Mouse (Mus musculus): ENCODE data around the gene Fut11. TPM values are rescaled to one million over a fixed set of nuclear protein-coding genes. Genes with fewer than 3 reads are reported as not detected.
A peak's percentile ranks its signal among the peaks of the same experiment; 100 is the strongest.

Gene Fut11
- polyA plus RNA-seq, 1 experiment = 1.6 TPM

DNA sequence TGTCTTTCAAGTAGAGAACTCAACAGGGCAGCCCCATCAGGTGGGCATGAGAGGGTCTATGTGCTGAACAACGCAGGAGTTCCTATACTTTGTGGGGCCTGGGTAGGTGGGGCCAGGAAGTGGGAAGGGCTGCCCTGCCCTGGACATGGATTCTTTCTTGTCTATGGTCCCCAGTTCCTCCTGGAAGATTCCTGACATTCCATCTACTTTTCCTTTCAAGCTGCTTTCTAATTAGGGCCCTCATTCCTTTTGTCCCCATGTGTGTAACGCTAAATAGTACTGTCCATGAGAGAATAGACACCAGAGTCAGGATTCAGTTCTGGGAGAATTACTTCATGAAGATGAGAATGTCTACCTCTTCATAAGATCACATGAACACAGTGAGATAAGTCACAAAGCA, 31.2 kb upstream of the Fut11 start:
- Histone ChIP-seq H3K4me3 (ENCODE audit: insufficient read depth, low read depth, low read length) (no peak overlapping the region), H3K4me1 (ENCODE audit: control insufficient read depth, insufficient read depth, insufficient read length, low read length) (no peaks in the 10 kb centered on the region; the same call in 1 of the 2 replicates), H3K27ac (replicated peaks; ENCODE audit: low read depth, low read length) (no peak overlapping the region)

DNA sequence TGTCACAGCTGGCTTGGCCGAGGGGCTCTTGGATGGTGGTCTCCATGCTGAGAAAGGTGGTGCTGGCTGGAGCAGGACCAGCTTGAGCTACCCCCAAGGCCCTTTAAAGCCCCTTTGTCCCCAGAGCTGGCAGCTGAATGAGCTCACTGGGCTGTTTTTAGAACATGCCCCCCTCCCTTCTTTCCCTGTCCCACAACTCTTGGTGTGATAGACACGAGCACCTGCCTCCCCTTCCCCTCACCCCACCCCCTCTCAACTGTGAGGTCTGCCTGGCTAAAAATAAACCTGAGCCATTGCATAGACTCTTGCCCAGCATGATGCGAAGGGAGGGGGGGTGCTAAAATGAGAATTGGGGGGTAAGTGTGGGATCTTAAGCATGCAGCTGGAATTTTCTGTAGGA, 30.3 kb upstream of the Fut11 start:
- Histone ChIP-seq H3K4me1 (ENCODE audit: control insufficient read depth, insufficient read depth, insufficient read length, low read length) (no peaks in the 10 kb centered on the region; the same call in 1 of the 2 replicates), H3K4me3 (ENCODE audit: insufficient read depth, low read depth, low read length) (no peak overlapping the region), H3K27ac (replicated peaks; ENCODE audit: low read depth, low read length) (no peak overlapping the region)

DNA sequence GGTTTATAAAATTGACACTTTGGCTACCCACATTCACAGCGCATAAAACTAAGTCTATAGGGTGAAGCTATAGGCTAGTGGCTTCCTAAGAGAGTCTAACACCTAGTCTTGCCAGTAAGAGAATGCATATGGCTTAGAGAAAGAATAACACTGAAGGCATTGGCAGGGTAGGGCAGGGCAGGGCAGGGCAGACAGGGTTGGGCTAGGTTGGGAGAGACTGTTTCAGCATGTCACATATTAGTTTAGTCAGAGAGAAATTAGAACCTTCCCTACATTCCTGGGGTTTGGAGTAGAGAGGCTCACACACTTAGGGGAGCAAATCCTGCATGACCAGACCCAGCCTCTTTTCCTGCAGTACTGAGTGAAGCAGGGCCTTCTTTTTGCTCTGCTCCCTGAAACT, 27.3 kb upstream of the Fut11 start:
- no peak overlapping the region for H3K4me3 ChIP-seq (ENCODE audit: insufficient read depth, low read depth, low read length)

DNA sequence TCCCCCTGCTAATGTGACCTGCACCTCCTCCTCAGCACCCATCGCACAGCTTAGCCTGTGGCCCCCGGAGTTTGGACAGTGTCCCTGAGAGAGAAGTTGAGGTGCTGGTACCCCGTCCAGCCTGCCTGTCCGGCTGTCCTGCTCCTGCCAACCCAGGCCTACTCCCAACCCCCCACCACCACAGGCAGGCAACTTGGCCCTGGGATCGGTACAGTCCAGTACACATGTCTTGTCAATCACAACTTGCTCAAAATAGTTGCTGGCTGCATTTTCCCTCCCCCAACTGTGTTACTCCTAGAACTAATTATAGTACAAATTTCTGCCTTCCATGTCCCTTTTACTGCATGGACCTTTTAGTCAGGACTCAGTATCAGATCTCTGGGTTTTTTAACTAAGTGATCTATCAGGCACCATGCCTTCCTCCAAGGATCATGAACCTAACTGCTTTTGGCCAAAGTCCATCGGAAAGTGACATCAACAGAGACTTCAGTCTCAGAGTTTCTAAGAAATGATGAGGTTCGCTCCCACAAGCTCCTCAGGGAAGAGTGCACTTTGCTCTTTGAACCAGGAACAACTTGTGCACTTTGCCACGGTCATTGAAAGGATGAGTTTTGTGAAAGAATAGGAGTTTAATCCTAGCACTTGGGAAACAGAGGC, 26.5 kb upstream of the Fut11 start, which contains the start of gene Synpo2l:
Gene Synpo2l (minus strand): TSS at position 201 of the 657 bp plus-strand sequence.
- Histone ChIP-seq H3K27ac (replicated peaks; ENCODE audit: low read depth, low read length) (no peak within 1 kb of the TSS), H3K4me3 (ENCODE audit: insufficient read depth, low read depth, low read length) (no peak within 1 kb of the TSS; the same call in 1 of the 2 replicates), H3K4me1 (ENCODE audit: control insufficient read depth, insufficient read depth, insufficient read length, low read length) (no peaks in the 10 kb centered on the region)

More for the DNA sequence above, 27.3 kb upstream of the Fut11 start:
- Histone ChIP-seq H3K4me1 (ENCODE audit: control insufficient read depth, insufficient read depth, insufficient read length, low read length) (no peaks in the 10 kb centered on the region), H3K27ac (replicated peaks; ENCODE audit: low read depth, low read length) (no peak overlapping the region)

DNA sequence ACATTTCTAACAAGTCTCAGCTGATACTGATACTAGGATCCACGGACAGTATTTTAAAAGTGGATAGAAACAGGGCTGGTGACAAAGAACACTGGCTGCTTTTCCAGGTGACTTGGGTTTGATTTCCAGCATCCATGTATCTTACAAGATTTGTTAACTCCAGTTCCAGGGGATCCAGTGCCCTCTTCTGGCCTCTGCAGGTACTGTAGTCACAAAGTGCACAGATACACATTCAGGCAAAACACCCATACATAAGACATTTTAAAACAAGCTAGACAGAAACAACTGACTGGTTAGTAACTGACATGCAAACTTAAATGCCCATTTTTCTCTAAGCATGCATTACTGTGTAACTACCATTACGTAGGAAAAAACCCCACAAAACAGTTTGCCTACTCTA, 21.8 kb upstream of the Fut11 start:
- Histone ChIP-seq H3K4me3 (ENCODE audit: insufficient read depth, low read depth, low read length) (no peak overlapping the region), H3K27ac (replicated peaks; ENCODE audit: low read depth, low read length) (peak overlapping the region; percentile 61; the same call in 1 of the 2 replicates)

DNA sequence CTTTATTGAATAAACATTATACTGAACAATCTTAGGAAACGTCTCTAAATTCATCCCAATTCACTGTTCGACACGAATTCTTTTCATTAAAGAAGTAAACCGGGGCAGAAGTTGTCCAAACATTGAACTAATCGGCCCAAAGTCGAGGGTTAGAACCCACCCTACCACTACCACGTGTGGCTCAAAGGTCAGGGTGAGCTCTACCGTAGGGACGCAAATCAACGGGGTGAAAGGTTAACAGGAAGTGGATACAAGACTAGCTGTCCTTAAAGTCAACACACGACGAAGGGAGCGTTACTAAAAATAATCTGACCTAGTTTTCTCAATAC, 21.1 kb upstream of the Fut11 start:
- peak overlapping the region; percentile 63 for H3K4me3 ChIP-seq (ENCODE audit: insufficient read depth, low read depth, low read length)
- peak overlapping the region; percentile 98 for H3K27ac ChIP-seq (replicated peaks; ENCODE audit: low read depth, low read length)
- peaks cover 3% of the 10 kb centered on the region; the same call in 1 of the 2 replicates for H3K4me1 ChIP-seq (ENCODE audit: control insufficient read depth, insufficient read depth, insufficient read length, low read length)

More for the DNA sequence above, 21.8 kb upstream of the Fut11 start:
- H3K4me1 ChIP-seq (ENCODE audit: control insufficient read depth, insufficient read depth, insufficient read length, low read length) = peaks cover 3% of the 10 kb centered on the region; the same call in 1 of the 2 replicates

DNA sequence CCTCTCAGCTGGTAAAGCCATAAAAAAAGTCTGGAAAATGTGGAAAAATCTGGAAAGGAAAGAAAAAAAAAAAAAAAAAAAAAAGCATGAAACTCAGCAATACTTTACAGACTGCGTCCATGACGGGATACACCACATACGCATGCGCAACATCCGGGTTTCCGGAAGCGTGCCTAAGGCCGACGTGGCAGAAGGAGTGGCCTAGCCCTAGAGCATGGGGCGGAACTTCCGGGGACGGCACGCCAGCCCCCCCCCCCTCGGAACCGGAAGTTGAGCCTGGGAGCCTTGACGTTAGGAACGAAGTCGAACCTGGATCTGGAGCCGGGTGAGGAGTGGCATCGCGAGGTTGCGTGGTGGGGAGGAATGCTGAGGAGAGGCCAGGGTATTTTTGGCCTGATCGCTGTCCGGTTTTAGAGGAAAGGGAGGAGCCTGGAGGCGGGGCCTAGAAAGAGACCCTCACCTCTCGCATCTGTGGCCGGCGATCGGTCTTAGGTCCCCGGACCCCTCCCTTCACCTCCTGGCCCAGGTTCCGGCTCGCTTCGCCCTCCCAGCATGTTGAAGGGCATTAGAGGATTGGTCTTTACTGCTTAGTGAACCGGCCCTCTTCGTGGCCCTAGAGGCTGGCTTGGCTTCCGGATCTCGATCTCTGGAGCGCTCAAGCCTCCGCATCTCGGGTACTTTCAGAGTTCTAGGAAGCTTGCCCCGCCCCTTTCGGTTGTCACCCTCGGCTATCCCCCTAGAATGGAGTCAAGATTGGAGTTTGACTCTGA, 20.5 kb upstream of the Fut11 start, which contains the start of gene Sec24c:
Gene Sec24c (plus strand): TSS at position 245 of the 770 bp plus-strand sequence.
- H3K4me1 ChIP-seq (ENCODE audit: control insufficient read depth, insufficient read depth, insufficient read length, low read length) = peaks cover 3% of the 10 kb centered on the region; the same call in 1 of the 2 replicates
- peak within 1 kb of the TSS; percentile 83 for H3K4me3 ChIP-seq (ENCODE audit: insufficient read depth, low read depth, low read length)
- peak within 1 kb of the TSS; percentile 98 for H3K27ac ChIP-seq (replicated peaks; ENCODE audit: low read depth, low read length)

DNA sequence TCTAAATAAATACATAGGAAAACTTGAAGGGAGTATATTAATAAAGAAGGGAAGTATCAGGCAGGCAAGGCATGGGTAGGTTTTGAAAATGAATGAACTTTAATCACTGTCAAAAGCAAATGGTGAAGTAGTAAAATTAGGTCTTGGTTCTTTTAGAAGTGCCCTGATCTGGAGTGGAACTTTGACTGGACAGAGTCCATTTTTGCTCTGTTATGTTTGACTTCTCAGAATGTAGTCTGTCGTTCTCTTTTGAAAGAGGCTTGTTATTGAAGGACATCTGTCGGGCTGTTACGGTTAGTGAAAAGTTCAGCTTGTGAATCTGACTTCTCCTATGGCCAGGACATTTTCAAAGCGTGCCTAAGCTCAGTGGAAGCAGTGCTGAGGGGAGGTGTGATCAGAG, 16.9 kb upstream of the Fut11 start:
- Histone ChIP-seq H3K4me3 (ENCODE audit: insufficient read depth, low read depth, low read length) (no peak overlapping the region), H3K27ac (replicated peaks; ENCODE audit: low read depth, low read length) (no peak overlapping the region), H3K4me1 (ENCODE audit: control insufficient read depth, insufficient read depth, insufficient read length, low read length) (peaks cover 5% of the 10 kb centered on the region)

DNA sequence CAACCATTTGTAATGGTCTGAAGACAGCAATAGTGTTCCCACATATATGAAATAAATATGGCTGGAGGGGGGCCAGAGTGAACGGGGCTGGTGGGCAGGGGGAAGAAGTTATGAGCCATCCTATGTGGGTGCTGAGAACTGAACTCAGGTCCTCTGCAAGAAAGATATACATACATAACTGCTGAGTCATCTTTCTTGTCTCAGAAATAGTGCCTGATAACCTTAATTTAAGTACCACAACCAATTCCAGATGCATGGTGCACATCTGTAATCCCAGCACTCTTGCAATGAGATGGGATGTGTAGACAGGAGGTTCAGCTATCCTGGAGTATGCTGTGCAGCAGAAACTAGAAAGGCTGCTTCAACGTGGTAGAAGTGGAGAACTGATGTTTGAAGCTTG, 13.0 kb upstream of the Fut11 start:
- Histone ChIP-seq H3K4me3 (ENCODE audit: insufficient read depth, low read depth, low read length) (no peak overlapping the region), H3K4me1 (ENCODE audit: control insufficient read depth, insufficient read depth, insufficient read length, low read length) (peaks cover 3% of the 10 kb centered on the region), H3K27ac (replicated peaks; ENCODE audit: low read depth, low read length) (no peak overlapping the region)

DNA sequence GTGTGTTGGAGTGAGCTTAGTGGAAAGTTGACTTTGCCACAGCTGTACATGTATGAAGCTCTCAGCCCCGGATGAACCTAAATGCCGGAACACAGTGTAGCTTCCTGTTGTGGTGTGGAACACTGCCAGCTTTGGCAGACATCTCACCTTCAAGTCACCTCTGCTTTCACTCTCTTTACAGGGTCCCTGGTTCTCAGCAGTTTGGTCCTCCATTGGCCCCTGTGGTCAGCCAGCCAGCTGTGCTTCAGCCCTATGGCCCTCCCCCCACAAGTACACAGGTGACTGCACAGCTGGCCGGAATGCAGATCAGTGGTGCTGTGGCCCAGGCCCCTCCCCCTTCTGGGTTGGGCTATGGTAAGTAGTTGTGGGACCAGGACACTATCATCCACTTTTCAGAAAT, 12.3 kb upstream of the Fut11 start:
- Histone ChIP-seq H3K4me1 (ENCODE audit: control insufficient read depth, insufficient read depth, insufficient read length, low read length) (peaks cover 3% of the 10 kb centered on the region), H3K27ac (replicated peaks; ENCODE audit: low read depth, low read length) (peak overlapping the region; percentile 34), H3K4me3 (ENCODE audit: insufficient read depth, low read depth, low read length) (no peak overlapping the region)

DNA sequence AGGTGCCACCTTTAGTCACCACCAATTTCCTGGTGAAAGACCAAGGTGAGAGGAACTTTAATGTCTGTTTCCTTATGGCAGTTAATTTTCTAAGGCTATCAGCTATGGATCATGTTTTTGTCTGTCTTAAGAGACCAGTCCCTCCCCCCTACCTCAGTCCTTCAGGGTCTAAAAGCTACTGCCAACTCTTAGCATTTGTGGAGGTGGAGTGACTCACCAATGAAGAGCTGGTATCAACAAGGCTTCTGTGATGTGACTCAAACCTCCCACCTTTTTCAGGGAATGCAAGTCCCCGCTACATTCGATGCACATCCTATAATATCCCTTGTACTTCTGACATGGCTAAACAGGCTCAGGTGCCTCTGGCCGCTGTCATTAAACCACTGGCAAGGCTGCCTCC, 8.2 kb upstream of the Fut11 start:
- Histone ChIP-seq H3K4me3 (ENCODE audit: insufficient read depth, low read depth, low read length) (no peak overlapping the region), H3K4me1 (ENCODE audit: control insufficient read depth, insufficient read depth, insufficient read length, low read length) (peaks cover 3% of the 10 kb centered on the region), H3K27ac (replicated peaks; ENCODE audit: low read depth, low read length) (no peak overlapping the region)

DNA sequence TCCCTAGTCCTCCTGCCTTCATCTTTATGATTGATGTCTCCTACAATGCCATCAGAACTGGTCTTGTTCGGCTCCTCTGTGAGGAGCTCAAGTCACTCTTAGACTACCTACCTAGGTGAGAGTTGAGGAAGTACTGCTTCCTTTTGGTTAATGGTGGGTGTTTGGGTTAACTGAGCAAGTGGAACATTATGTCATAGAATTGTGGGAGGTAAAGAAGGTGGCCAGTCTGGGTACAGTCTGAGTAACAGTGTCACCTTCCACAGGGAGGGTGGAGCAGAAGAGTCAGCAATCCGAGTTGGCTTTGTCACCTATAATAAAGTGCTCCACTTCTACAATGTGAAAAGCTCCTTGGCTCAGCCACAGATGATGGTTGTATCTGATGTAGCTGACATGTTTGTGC, 5.8 kb upstream of the Fut11 start:
- Histone ChIP-seq H3K27ac (replicated peaks; ENCODE audit: low read depth, low read length) (no peak overlapping the region), H3K4me3 (ENCODE audit: insufficient read depth, low read depth, low read length) (no peak overlapping the region), H3K4me1 (ENCODE audit: control insufficient read depth, insufficient read depth, insufficient read length, low read length) (no peaks in the 10 kb centered on the region)

DNA sequence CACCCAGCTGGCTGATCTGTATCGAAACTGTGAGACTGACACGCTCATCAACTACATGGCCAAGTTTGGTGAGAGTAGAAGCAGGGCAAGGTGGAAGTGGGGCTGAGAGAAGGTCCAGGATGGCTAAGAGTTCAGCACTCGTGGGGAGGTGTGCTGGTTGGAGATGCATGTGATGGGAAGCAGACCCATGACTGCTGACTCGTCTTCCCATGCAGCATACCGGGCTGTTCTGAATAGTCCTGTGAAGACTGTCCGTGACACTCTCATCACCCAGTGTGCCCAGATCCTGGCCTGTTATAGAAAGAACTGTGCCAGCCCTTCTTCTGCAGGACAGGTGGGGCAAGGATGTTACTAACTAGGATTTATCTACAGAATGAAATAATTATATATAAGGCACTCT, 3.0 kb upstream of the Fut11 start:
- peaks cover 3% of the 10 kb centered on the region; the same call in 1 of the 2 replicates for H3K4me1 ChIP-seq (ENCODE audit: control insufficient read depth, insufficient read depth, insufficient read length, low read length)
- H3K4me3 ChIP-seq (ENCODE audit: insufficient read depth, low read depth, low read length) = no peak overlapping the region
- no peak overlapping the region for H3K27ac ChIP-seq (replicated peaks; ENCODE audit: low read depth, low read length)

DNA sequence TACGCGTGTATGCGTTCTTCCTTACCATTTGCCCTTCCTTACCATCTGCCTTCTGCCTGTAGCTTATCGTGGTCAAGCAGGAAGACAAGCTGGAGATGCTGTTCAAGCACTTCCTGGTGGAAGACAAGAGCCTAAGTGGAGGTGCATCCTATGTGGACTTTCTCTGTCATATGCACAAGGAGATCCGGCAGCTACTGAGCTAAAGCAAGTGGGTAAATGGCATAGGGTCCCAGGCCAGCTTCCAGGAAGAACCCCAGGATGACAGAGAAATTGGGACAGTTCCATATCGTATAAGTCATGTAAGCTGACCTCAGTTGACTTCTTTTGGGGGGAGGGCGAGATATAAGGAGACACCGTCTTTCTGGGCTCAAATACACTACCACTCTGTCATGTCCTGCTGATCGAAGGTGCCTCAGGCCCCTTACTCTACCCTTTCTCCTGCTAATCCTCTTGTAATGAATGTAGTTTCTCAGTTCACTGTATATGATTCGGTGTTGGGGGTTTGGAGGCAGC, 1.1 kb upstream of the Fut11 start:
- peaks cover 3% of the 10 kb centered on the region; the same call in 1 of the 2 replicates for H3K4me1 ChIP-seq (ENCODE audit: control insufficient read depth, insufficient read depth, insufficient read length, low read length)
- H3K4me3 ChIP-seq (ENCODE audit: insufficient read depth, low read depth, low read length) = no peak overlapping the region
- no peak overlapping the region for H3K27ac ChIP-seq (replicated peaks; ENCODE audit: low read depth, low read length)

DNA sequence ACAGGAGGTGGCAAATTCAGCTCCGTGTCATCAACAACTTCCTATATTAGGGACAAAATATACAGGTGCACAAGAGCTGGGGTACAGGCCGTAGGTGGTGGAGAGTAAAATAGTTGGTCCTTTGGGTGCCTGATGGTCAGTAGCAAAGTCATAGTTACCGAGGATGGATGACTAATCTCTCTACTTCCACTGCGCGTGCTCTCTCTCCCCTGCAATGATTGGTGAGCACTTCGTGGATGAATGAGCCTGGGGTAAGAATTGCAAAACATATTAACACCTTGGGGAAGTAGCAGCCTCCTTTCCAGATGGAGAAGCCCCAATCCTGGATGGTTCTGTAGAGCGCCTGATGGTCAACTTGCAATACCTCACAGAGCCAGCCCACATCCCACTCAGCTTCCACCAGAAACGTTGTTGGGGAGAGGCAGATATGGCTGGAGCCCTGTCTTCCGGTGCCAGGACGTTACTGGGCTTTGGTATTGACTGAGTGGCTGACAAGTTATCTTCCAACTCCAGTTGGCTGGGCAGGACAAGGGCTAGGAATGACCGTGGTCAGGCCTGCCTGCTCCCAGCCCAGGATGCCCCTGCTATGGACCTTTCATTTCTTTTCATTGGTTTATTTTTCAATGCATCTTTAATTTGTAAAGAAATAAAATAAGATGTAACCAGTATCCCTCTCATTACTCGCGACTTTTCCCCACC, 434 bp upstream of the Fut11 start:
- peak overlapping the region; percentile 98 for H3K4me3 ChIP-seq (ENCODE audit: insufficient read depth, low read depth, low read length)
- H3K27ac ChIP-seq (replicated peaks; ENCODE audit: low read depth, low read length) = no peak overlapping the region
- H3K4me1 ChIP-seq (ENCODE audit: control insufficient read depth, insufficient read depth, insufficient read length, low read length) = peaks cover 3% of the 10 kb centered on the region; the same call in 1 of the 2 replicates

Measured in brown adipose tissue, adult 24 weeks (tissue).